Mouse (Mus musculus): ENCODE results near the gene Ghitm. TPM values are rescaled to one million over a fixed set of nuclear protein-coding genes. Genes with fewer than 3 reads are reported as not detected.

The Ghitm gene
- 75.7 and 105 TPM in 2 replicates for polyA plus RNA-seq (2012; rRNA removed)

DNA sequence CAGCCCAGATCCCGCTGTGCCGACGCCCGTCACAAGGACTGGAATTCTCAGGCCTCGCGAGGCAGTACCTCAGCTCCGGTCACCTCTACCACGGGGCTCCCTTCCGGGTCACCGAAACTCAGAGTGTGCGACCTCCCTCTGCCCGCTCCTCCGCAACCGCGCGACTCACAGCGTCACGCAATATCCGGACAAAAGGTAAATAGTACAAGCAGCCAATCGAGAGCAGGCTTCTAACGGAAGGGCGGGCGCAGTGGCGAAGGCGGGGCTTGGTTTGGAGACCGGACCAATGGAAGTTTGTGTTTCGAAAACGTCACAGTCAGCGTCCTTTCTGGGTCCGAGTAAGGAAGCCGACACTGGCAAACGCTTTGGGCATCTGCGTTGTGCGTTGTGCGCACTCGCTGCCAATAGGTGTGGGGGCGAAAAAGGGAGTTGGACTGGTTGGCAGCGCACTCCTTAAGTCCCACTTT, at the start of gene Ghitm:
TSS of gene Ghitm (minus strand) at position 146 of the 467 bp plus-strand sequence.

DNA sequence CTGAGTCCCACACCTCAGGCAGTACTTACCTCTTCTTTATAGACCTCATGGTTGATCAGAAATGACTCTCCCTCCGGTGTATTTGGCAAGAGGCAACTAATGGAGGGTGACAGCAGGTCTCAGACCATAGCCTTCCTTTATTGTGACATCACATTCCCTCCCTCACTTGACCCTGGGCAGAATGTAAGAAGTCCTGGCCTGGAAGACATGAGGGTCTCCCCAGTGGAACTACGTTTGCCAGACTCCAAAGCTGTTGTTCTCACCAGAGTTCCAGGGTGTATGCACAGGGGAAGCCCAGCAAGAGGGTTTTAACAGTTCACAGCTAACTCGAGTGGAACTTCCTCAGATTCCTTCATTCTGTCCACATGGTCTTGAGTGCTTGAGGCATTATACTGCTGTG, 21.1 kb downstream of the Ghitm start, which contains the start of gene 2610528A11Rik:
TSS of gene 2610528A11Rik (minus strand) at position 101 of the 400 bp plus-strand sequence.

DNA sequence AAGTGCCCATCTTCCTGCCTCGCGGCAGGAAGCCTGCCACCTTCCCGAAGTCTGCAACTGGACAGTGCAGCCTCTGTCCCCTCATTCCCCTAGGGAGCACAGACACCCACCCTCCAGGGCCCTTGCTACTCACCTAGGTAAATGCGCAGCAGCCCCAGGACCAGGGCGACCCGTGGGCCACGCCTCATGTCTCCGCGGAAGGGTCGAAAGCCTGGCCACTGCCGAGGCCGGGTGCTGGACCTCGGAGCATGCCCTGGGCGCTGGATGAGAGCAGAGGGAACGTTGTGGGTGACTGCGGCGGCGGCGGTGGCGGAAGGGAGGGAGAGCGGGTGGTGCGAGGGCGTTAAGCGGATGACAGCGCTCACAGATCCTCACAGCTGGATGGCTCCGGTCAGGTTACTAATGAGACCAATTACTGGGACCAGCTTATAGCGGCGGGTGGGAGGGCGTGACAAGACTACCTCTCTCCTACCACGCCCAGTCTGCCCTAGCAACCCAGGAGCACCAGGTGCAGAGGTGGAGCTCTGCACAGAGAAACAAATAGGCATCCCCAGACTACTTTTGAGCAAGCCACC, 37.0 kb downstream of the Ghitm start, which contains the start of gene Cdhr1:
TSS of gene Cdhr1 (minus strand) at position 392 of the 575 bp plus-strand sequence.

Other genes starting within 250 kb of the Ghitm start
- gene Ccser2, start 166.5 kb downstream of the Ghitm start, polyA plus RNA-seq (2012; rRNA removed), result 19.0 and 24.9 TPM in 2 replicates
- not detected in 2 replicates for gene Rgr, start 86.3 kb downstream of the Ghitm start, polyA plus RNA-seq (2012; rRNA removed)
- gene Lrit1, start 80.4 kb downstream of the Ghitm start, polyA plus RNA-seq (2012; rRNA removed), result not detected in 2 replicates
- gene Lrit2, start 67.3 kb downstream of the Ghitm start, polyA plus RNA-seq (2012; rRNA removed), result not detected in 2 replicates
- gene Cdhr1, start 36.9 kb downstream of the Ghitm start, polyA plus RNA-seq (2012; rRNA removed), result 0.03 and 0.07 TPM in 2 replicates
- gene 2610528A11Rik, start 21.2 kb downstream of the Ghitm start, polyA plus RNA-seq (2012; rRNA removed), result 0.77 TPM in 1 of 2 replicates, not detected in the other

Measured in ovary, adult 2 months (tissue).